Mouse (Mus musculus) thymus, adult 2 months (tissue): ENCODE measurements around the gene Bmper.

Experiments used
- CTCF ChIP-seq: fragments of 200-500 bp; IDR thresholded peaks from 2 replicates; pipeline ENCODE4 v1.5.1; 2012; ENCODE audit warnings: mild to moderate bottlenecking, control low read depth, low read length, moderate library complexity, borderline replicate concordance; ENCODE audit not compliant: control insufficient read depth, poor library complexity, insufficient read depth; ENCODE audit errors: extremely low read depth
- POLR2A ChIP-seq: fragments of 200-500 bp; IDR thresholded peaks from 2 replicates; pipeline ENCODE4 v1.6.1; 2012; ENCODE audit warnings: mild to moderate bottlenecking, low read length, control low read depth, moderate library complexity; ENCODE audit not compliant: control insufficient read depth, poor library complexity, insufficient read depth; ENCODE audit errors: extremely low read depth

DNA sequence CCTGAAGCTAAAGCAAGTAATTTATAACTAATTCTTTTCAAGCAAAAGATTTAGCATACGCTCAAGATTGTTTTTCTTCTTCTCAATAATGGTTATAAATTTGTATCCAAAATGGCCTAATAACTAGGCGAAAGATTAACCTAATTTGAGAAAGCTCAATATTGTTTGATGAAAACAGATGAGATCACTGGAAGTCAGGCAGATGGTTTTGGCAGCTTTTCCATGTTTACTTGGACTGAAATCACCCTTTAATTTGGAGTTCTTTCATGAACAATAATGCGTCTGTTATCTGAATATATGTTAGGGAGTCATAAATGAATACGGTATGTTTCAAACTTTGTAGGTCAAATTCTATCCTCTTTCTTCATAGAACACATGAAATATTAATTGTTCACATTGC, 41.6 kb downstream of the Bmper start:
- TF ChIP-seq CTCF (no peak), POLR2A (no peak)
